Mouse (Mus musculus): ENCODE results near the gene Gm28961. TPM values are rescaled to one million over a fixed set of nuclear protein-coding genes. Genes with fewer than 3 reads are reported as not detected.
"Not testable (repeated sequence)": the region's sequence is repeated elsewhere in the genome, so short reads cannot be mapped to it uniquely, and the experiment has no call there.

Gene Gm28961
- not detected in 2 replicates for polyA plus RNA-seq (2012; rRNA removed)

GRCm38 (mm10) chrY:57705397-57705796, at the start of gene Gm28961:
Gene Gm28961, plus strand, starts transcription at chrY:57705697.
- no CpG with 5 or more reads among the region's 6 CpGs for WGBS
- not testable (repeated sequence) for DNase-seq (ENCODE audit: low read depth, low spot score)

Other genes with a start within 250 kb of the Gm28961 start
- not detected in 2 replicates for gene Gm21943, start 172.0 kb upstream of the Gm28961 start, polyA plus RNA-seq (2012; rRNA removed)

Data from large intestine, adult 2 months (tissue).